Mouse (Mus musculus): ENCODE data around the gene Myo18a.

Myo18a gene

DNA sequence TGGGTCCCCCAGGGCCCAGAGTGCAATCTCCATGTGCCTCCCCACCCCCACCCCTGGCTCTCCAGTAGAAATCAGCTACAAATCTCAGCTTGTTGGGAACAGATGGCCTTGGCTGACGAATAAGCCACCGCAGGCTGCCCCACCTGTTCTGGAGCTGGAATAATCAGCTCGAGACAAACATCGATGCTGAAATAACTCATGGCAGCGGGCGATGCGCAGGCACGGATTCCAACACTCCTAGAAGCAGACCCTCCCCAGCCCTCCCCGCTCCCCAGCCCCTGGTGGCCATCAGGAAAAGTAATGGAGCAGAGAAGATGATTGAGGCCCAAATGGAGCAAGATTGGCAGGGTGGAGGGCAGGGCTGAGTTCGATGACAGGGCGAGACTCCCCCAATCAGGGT, 109.2 kb downstream of the Myo18a start:
- no peak for DNase-seq (ENCODE audit: low spot score in 2 of 2)

DNA sequence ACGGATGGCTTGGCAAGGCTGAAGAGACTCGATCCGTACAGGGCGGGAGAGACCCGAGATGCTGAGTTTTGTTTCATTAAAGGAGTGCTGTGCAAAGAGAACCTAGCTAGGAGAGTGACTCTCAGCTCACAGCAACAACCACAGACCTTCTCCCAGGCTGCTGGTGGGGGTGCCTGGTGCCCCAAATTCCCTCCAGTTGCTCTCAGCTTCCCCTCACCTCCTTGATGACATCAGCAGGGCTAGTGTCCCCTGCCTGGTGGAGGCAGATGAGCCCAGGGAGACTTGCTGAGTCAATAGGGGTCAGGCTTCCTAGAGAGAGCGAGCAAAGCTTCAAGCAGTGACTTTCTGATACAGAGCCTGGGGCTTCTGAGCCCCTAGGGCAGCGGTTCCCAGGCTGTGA, 109.6 kb downstream of the Myo18a start:
- DNase-seq (ENCODE audit: low spot score in 2 of 2): no peak

DNA sequence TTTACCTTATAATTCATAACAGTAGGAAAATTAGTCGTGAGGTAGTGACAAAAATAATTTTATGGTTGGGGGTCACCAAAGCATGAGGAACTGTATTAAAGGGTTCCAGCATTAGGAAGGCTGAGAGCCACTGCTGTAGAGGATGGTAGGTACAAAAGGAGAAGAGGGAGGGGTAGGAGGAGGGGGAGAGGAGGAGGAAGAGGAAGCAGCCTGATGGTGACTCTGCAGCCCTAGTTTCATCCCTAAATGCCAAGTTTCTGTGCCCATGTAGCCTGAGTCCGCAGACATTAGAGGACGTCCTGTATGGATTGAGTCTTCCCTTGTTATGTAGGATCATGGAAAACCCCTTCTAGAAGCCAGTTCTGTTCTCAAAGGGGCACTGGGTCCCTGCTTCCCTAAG, 110.1 kb downstream of the Myo18a start:
- no peak for DNase-seq (ENCODE audit: low spot score in 2 of 2)

DNA sequence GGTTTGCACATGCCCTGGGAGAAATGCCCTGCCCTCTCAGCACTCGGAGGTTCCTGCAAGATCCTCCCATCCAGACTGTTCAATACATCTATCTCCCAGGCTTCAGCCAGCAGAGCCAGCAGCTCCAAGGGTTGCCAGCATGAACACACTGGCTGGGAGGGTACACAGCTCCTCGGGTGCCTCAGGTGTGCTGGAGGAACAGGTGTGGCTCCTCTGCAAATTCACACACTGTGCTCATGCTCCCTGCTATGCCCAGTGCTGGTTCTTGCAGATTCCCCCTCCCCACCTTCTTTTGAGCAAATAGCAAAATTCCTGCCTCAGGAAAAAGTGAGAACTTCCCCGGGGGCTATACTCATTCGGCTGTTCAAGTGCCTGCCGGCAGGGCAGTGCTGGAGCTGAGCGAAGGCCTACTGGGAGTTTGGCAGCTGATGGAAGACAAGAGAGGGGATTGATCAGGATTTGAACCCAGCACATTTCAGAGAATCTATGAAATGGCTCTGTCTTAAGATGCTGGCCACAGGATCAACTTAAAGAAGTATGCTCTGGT, 111.7 kb downstream of the Myo18a start:
- no peak for DNase-seq (ENCODE audit: low spot score in 2 of 2)

DNA sequence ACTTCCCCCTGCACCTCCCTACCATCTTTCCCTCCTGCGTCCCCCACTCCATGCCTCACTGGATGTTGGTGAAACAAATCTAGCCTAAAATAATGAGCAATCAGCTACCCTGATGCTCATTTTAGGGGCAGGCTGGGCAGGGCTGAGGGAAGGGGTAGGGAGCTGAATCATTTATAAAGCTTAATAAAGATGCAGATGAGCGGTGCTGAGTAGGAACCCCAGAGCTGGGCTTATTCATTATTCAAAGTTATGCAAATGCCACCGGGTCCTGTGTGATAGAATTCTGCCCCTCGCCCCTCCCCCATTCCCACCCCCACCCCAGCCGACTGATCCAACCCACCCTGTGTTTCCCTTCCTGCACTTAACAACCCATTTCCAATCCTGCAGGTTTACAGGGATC, 112.2 kb downstream of the Myo18a start:
- no peak for DNase-seq (ENCODE audit: low spot score in 2 of 2)

DNA sequence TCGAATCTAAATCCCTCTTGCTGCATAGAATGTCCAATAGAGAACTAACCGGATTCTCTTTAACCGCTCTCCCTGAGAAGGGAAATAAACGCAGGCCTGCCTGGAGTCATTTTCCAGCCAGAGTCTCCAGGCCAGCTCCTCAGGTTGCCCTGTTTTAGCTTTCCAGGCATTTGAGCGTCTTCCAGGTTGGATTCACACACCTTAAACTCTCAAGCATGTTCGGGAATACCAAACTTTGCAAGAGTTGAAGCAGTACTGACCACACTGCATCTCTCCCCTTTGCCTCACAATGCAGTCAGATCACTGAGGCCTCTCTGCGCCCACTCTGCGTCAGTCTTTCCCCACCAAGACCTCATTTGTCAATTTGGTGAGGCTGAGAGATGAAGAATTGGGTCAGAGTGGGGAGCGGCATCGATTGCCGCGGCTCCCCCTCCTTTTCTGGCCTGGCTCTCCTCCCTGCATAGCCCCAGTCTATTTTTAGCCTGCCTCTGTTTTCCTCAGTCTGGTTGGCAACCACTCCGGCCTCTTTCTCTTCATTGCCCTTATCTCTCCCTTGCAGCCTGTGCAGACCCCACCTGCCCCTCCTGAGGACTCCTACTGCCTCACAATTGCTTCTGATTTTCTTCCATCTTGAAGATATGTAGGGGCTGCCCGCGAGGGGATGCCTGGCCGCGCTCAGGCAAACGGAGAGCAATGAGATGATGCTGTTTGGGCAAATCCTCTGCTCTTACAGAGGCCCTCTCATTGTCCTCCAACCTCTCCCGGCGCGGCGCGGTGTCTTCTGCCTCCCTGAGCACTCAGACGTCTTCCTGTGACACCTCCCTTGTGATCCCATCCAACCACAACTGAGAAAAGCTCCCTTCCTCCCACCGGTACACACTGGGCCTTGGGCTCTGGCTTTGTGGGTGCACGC, 113.1 kb downstream of the Myo18a start:
- DNase-seq (ENCODE audit: low spot score in 2 of 2): no peak

DNA sequence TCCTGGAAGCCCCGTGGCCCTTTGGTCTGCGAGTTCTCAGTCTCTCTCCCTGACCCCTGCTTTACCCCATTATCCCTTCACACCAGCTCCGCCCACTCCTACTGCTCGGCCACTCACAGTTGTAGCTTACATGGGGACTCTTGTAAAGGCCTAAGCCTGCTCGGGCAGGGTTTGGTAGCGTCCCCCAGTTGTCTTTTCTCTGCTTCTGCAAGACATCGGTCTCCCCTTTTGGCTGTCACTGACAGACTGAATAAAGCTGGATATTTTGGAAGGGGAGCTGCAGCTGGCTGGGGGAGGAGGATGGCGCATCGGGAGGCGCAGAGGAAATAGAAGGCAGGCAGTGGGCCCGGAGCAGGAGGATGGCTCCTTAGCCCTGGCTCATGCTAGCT, 113.7 kb downstream of the Myo18a start:
- DNase-seq (ENCODE audit: low spot score in 2 of 2): no peak

DNA sequence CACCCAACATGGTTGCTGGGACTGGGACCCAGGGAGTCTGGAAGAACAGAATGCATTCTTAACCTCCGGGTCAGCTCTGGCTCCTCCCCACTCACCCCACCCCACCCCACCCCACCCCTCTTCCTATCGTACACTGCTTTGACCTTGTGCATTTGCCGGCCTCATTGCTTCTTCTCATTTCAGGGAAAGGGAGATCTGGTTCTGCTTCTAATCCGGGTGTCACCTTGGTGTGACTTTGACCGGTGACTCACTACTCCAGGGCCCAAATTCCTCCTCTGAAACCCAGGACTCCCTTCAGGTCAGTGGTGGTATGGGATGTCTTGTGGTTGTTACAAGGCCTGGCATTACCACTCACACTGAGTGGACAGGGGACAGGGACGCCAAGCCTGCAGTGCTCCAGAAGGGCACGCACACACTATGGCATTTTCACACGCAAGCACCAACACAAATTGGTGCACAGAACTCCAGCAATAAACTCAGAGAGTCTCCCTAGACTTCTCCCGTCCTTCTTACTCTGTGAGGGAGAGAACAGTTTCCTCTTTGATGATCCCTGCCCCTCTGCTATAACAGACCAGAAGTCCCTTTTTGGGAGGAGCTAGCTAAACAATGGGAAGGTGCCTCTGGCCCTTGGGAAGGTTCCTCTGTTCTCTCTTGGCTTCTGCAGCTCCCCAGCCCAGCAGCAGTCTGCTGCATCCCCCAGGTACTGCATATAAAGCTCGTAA, 121.6 kb downstream of the Myo18a start:
- no peak for DNase-seq (ENCODE audit: low spot score in 2 of 2)

DNA sequence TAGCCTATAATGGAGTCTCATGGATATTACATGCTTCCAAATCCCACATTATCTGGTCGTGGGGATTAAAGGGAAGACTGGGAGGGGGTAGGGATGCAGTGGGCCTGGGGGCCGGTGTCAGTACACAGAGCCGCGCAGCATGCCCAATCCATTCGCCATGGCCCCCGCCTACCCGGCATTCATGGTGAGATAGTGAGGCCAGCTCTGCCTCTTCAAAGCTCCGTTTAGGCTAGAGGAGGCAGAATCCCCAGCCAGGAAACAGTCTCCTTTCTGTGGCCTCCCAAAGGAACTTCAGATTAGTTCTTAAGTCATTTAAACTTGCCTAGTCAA, 122.2 kb downstream of the Myo18a start:
- DNase-seq (ENCODE audit: low spot score in 2 of 2): no peak

DNA sequence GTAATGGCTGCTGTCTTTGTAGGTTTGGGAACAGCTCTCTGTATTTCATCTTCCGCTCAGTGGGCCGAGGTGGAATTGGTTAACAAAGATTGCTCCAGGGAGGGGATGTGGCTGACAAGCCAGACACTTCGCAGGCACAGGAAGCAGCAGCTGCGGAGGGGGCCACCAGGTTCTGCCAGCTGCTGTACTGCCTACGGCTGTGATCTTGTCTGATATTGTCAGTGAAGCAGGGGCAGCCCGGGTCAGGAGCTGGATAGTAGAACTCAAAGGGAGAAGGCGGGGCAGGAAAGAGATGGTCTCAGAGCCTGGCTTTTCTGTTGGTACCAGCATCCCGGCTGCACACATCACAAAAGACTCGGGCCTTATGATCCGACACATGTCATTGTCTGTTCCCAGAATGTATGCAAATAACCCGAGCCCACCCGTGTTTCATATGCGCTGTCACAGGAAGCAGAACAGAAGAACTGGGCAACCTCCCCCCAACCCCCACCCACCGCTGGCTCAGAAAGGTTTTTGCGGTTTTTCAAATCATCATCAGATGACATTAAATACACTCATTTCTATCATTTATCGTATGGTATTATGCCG, 124.4 kb downstream of the Myo18a start:
- no peak for DNase-seq (ENCODE audit: low spot score in 2 of 2)

DNA sequence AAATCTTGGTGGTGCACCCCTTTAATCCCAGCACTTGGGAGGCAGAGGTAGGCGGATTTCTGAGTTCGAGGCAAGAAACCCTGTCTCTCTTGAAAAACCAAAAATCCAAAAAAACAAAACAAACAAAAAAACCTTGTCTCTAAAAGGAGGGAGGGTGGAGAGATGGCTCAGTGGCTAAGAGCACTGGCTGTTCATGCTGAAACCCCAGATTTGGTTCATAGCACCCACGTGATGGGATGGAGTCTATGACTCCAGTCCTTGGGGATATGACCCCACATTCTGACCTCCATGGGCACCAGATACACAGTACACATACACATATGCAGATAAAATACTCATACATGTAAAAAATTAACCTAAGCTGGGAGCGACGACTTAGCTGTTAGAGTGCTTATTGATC, 125.8 kb downstream of the Myo18a start:
- DNase-seq (ENCODE audit: low spot score in 2 of 2): no peak

DNA sequence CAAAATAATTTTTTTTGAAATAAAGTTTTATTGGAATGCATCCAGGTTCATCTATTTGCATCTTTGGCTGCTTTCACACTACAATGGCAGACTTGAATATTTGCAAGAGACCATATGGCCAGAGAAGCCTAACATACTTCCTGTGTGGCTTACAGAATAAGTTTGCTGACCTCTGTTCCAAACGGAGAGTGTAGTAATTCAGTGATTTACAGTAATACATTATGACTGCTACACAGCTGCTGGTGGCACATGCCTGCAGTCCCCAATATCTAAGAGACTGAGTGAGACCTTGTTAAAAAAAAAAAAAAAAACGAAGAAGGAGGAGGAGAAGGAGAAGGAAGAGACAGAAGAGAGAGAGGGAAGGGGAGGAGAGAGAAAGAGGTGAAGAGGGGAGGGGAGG, 126.4 kb downstream of the Myo18a start:
- no peak for DNase-seq (ENCODE audit: low spot score in 2 of 2)

DNA sequence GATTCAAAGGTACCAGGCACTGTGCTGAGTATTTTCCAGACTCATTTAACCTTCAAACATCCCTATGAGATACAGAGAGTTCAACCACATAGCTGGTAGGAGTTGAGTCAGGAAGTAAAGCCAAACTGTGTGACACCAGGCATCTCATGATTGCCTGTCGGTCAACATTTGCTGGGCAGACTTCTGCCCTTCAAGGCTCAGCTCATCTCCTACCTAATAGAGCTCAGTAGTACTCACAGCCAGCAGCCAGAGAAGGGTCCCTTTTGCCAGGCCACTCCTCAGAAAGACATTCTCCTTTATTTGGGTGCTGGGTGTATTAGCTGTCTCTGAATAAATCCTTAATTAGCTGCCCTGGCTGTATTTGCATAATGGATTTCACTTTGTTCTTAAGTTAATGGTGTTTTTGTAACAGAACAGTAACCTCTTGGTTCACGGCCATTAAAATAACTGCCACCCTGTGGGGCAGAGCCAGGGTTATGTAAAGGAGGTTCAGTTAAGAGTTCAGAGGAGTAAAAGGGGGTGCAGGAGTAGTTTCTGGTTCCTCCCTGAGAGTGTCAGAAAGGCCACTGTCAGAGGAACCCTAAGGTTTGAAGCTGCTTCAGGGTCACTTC, 127.7 kb downstream of the Myo18a start:
- no peak for DNase-seq (ENCODE audit: low spot score in 2 of 2)

DNA sequence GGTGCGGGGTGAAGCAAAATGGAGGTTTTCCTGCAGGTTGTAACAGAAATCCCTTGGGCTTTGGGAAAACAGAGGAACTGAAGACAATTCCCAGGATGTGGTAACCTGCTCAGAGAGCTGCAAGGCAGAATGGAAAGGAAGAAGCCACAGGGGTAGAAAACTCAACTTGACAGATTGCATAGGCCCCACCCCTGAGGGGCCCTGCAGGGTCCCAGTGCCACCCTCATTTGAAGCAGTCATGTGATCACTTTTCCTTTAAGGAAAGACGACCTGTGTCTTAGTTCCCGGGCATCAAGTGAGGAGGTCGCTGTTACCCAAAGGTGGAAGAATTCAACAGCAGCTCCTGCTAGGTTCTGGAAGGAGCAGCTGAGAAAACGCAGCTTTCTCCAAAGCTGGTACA, 129.8 kb downstream of the Myo18a start:
- DNase-seq (ENCODE audit: low spot score in 2 of 2): no peak

DNA sequence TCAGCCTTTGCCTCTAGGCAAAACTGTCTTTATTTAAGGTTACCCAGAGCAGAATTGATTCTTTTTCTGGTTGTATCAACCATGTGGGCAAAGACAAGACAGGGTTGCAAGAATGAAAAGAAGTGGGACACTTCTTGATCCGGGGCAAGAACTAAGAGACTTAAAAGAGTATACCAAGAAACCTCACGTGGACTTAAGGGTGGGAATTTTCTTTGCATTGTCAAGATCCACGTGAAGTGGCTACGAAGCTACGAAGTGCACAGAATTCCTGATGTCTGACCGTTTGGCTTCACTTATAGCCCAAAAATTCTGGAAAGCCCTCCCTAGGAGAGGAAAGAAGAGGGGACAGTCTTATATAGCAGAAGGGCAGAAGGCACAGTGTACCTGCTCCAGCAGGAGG, 130.2 kb downstream of the Myo18a start:
- no peak for DNase-seq (ENCODE audit: low spot score in 2 of 2)

DNA sequence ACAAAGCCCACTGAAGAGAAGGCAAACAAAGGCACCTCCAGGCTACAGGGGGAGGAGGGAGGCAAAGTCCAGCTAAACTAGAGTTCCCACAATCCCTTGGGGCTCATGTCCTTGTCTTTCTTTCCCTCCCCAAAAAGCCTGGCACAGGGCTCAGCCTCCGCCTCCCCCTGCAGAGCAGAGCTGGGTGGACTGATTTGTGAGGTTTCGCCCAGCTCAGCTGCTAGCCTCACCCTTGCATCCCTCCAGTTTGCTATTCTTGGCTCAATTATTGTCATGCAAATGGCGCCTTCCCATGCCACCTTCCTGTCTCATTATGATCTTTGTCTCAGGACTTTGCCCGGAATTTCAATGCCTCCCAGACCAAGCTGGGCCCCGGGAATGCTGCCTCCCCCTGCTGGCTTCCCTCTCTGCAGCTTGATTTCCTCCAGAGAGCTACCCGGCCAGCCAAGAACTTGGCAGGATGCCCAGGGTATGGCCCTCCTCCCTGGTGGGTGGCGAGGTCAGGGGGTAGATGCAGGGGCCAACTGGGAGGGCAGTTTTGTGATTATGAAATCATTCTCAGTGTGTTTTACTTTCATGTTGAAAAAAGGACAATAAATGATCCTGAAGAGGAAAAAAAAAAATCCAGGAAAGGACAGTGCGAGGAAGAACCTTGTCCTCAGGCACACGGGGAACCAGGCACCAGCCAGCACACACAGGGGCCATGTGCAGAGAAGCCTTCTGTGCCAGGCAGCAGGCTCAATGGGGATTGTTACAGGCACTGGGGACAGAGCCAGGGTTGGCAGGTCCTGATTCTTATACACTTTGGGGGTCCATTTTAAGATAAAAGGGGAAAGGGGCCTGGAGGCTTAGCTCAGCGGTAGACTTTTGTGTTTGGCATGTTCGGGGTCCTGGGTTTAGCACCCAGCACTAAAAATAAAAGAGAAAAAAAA, 131.0 kb downstream of the Myo18a start, which contains the start of gene Pipox:
Gene Pipox, minus strand, starts transcription at position 310 of the 932 bp plus-strand sequence.
- DNase-seq (ENCODE audit: low spot score in 2 of 2): peak; percentile 43 to 64

DNA sequence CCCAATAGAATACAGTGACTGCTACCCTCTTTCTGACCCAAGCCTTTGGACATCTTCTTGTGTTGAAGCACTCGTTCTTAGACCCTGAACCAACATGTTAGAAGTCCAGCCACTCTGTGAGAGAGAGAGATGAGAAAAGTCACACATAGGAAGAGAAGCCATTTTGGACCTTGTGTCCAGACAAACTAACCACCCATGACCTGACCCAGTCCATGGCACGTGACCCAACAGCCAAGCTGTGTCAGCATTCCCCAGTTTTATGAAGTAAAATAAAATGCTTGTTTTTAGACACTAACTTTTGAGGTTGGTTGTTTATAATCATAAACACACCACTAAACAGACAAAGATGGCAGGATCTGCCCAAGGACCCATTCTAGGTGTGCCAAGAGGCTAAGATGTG, 131.9 kb downstream of the Myo18a start:
- DNase-seq (ENCODE audit: low spot score in 2 of 2): no peak

DNA sequence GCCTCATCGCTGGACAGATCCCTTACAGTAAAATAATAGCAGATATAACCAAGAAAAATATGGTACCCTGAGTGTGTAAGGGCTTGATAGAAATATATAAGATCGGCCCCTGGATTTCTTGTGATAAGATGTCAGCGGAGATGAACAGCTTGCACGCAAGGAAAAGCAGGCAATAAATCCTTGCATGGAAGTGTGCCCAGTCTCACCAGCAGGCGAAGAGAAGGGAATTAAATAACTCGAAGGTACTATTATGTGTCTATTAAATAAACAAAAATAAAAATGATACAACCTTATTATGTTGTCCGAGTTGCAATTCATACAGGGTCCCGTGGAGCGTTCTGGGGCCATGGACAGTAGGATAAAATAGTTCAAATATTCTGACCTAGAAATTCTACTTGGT, 133.0 kb downstream of the Myo18a start:
- DNase-seq (ENCODE audit: low spot score in 2 of 2): no peak

DNA sequence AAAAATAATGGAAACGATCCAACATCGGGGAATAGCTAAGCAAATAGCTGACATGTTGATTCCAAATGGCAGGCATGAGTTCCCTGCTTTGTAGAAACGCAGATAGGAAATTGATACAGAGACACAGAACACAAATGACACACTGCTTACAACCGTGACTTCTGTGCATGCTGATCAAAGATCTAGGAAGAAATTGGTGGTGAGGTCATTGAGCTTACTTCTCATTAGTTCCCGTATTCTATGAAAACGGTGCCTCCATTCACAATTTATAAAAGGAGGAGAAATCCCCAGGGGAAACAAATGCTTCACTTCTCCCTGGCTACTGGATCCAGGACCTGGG, 133.4 kb downstream of the Myo18a start:
- no peak for DNase-seq (ENCODE audit: low spot score in 2 of 2)

DNA sequence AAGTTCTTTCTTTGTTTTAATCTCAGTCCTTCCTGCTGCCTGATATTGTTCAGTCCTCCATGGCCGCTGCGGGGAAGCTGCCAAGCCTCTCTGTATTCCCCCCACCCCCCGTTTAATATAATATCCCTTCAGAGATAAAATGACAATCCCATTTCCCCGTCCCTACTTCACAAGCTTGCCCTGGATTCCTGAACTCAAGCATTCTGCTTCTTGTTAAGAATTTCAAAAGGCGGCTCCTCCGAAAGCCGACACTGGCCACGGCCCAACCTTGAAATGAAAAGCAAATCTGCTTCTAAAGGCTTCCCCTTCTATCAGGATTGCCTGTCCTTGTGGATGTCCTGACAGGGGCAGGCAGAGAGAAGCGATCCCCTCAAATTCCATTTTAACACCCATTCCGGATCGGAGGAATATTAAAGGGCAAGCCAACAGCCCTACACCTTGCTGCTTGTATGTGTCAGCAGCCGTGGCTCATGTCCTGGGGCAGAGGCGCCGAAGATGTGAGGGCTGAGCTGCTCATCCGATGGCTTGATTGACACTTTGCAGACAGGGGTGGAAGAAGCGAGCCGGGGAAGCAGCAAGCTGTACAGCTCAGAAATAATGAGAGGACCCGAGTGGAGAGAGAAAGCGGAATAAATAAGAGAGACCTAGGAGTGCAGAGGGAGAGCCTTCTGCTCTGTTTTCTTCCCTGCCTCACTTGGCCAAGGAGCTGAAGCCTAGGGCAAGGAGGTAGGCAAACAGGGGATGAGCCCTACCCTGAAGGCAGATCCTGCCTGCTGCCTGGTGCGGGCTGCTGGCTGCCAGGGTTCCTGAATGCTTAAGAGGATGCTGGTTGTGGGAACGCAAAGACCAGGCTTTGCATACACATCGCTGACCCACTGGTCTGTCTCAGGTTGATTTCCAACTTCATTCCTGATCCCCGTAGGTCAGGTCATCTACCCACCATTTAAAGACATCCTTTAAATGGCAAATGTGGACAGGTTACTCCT, 134.1 kb downstream of the Myo18a start:
- no peak for DNase-seq (ENCODE audit: low spot score in 2 of 2)
